11 mouse cellular contexts compared by ENCODE assay signal in genomic region chr12:49392041-49392390, GRCm38 (mm10). TPM values are rescaled to one million over a fixed set of nuclear protein-coding genes. Genes with fewer than 3 reads are reported as not detected.
DNase-seq lines count a peak whose midpoint lies in the region; ATAC-seq and TF ChIP-seq lines count a peak whose summit lies in the region.
"Had no signal": no experiment of that assay in that cellular context is flagged by ENCODE, and none has a peak within 500 bp of the region (broad histone marks: within the 10 kb centered on the region; RNA-seq: fewer than 3 reads in every experiment).

No protein-coding gene starts in this region.

- H3K9me3 ChIP-seq in forebrain, embryonic 10.5 days, result no peaks in the 10 kb centered on the region
- H3K9me3 ChIP-seq in hindbrain, embryonic 12.5 days (replicated peaks), result no peaks in the 10 kb centered on the region
- H3K9me3 ChIP-seq in midbrain, embryonic 16.5 days (replicated peaks; ENCODE audit: control insufficient read depth, low read length, poor library complexity, severe bottlenecking), result no peaks in the 10 kb centered on the region

- WGBS in forebrain, embryonic 10.5 days, result 2% methylated on average over 10 of the region's 10 CpGs
- 2% methylated on average over 10 of the region's 10 CpGs for WGBS in hindbrain, embryonic 12.5 days
- WGBS in midbrain, embryonic 16.5 days, result 3% methylated on average over 10 of the region's 10 CpGs

- H3K36me3 ChIP-seq in forebrain, embryonic 10.5 days (replicated peaks), result 0 out of 2 replicates have a peak, but pooled peaks cover 8% of the 10 kb centered on the region
- no peaks in the 10 kb centered on the region for H3K36me3 ChIP-seq in hindbrain, embryonic 12.5 days
- no peaks in the 10 kb centered on the region for H3K36me3 ChIP-seq in midbrain, embryonic 16.5 days (ENCODE audit: control insufficient read depth, insufficient read depth, low read length)

- peaks cover 8% of the 10 kb centered on the region for H3K4me1 ChIP-seq in forebrain, embryonic 10.5 days
- H3K4me1 ChIP-seq in hindbrain, embryonic 12.5 days, result peaks cover 6% of the 10 kb centered on the region; the same call in 1 of the 2 replicates
- peaks cover 3% of the 10 kb centered on the region; the same call in 1 of the 2 replicates for H3K4me1 ChIP-seq in midbrain, embryonic 16.5 days (ENCODE audit: control insufficient read depth, insufficient read depth, low read length)

- no peak for ATAC-seq in hindbrain, embryonic 12.5 days (ENCODE audit: low FRiP score)
- no peak for ATAC-seq in midbrain, embryonic 16.5 days

- no peak for TF ChIP-seq CTCF in left cerebral cortex, adult 2 months (IDR thresholded peaks at IDR 0.05)

- H3K4me2 ChIP-seq in hindbrain, embryonic 12.5 days (replicated peaks), result peak overlapping the region; percentile 48
- peak overlapping the region; percentile 34 for H3K4me2 ChIP-seq in midbrain, embryonic 16.5 days (ENCODE audit: low read length)

- H3K9ac ChIP-seq in hindbrain, embryonic 12.5 days, result no peak overlapping the region
- no peak overlapping the region for H3K9ac ChIP-seq in midbrain, embryonic 16.5 days (ENCODE audit: low read depth, low read length)

- intact Hi-C loops in left cerebral cortex, adult 2 months (cut with DNase I), result loop anchor here (2.0 to 5.0 kb wide), 4 partner anchors 15 to 890 kb away; no protein-coding TSS in a partner anchor
- intact Hi-C loops in left cerebral cortex, postnatal 25 days (cut with DNase I), result loop anchor here (2.0 to 5.0 kb wide), 2 partner anchors 15 to 910 kb away; no protein-coding TSS in a partner anchor

- DNase-seq in left cerebral cortex, adult 2 months (ENCODE audit: extremely low spot score in 1 of 2, low spot score in 2 of 2), result no peak
- DNase-seq in left cerebral cortex, postnatal 25 days (ENCODE audit: low spot score in 2 of 2), result no peak
- no peak for DNase-seq in forebrain, embryonic 10.5 days (ENCODE audit: extremely low spot score, low spot score)
- DNase-seq in adrenal gland, postnatal 14 days, result no peak
- no peak for DNase-seq in gastrocnemius, postnatal 10 days

- peaks cover 99% of the 10 kb centered on the region for H3K27me3 ChIP-seq in forebrain, embryonic 10.5 days (ENCODE audit: poor library complexity, severe bottlenecking)
- peaks cover 65% of the 10 kb centered on the region for H3K27me3 ChIP-seq in hindbrain, embryonic 12.5 days
- peaks cover 36% of the 10 kb centered on the region for H3K27me3 ChIP-seq in midbrain, embryonic 16.5 days (ENCODE audit: control insufficient read depth, insufficient read depth, low read depth, low read length)

- H3K4me3 ChIP-seq in left cerebral cortex, adult 2 months, result peak overlapping the region; percentile 72
- H3K4me3 ChIP-seq in forebrain, embryonic 10.5 days, result peak overlapping the region; percentile 81
- peak overlapping the region; percentile 23; the same call in 1 of the 2 replicates for H3K4me3 ChIP-seq in hindbrain, embryonic 12.5 days
- peak overlapping the region; percentile 18 for H3K4me3 ChIP-seq in midbrain, embryonic 16.5 days (ENCODE audit: low read depth, low read length)
- H3K4me3 ChIP-seq: heart, adult 2 months had no signal

- H3K27ac ChIP-seq in left cerebral cortex, adult 2 months, result peak overlapping the region; percentile 98
- peak overlapping the region; percentile 96 for H3K27ac ChIP-seq in forebrain, embryonic 10.5 days
- no peak overlapping the region for H3K27ac ChIP-seq in hindbrain, embryonic 12.5 days
- H3K27ac ChIP-seq in midbrain, embryonic 16.5 days (ENCODE audit: low read length), result no peak overlapping the region; the same call in 1 of the 2 replicates
- H3K27ac ChIP-seq: heart, adult 2 months had no signal

RNA-seq across cellular contexts. Expression of gene Gm43517, which starts 7.0 kb away (rescaled TPM):
- 1 to 10 TPM; 6.9 to 8.6 TPM for total RNA-seq in left cerebral cortex, adult 2 months (2021)
- 1 to 10 TPM; 6.2 to 8.5 TPM for total RNA-seq in left cerebral cortex, postnatal 25 days (2021)
- polyA plus RNA-seq in forebrain, embryonic 10.5 days (2016; fragmentation: Nextera tagmentation; extraction: Ambion mirVana), result 1.2 TPM in 2 replicates
- 0.07 and 0.08 TPM in 2 replicates for polyA plus RNA-seq in hindbrain, embryonic 12.5 days (2016; fragmentation: Nextera tagmentation; extraction: Ambion mirVana)
- polyA plus RNA-seq in midbrain, embryonic 16.5 days (2015; fragmentation: Nextera tagmentation; extraction: Ambion mirVana), result 0.10 TPM in 1 of 2 replicates, not detected in the other
- total RNA-seq in adrenal gland, postnatal 14 days (2021), result not detected in 2 replicates
- total RNA-seq in gastrocnemius, postnatal 10 days (2021), result not detected
- total RNA-seq: ES-E14; heart, adult 2 months; megakaryocyte-erythroid progenitor cell, adult 5-6 weeks had no signal
- polyA plus RNA-seq: heart, adult 2 months; liver, embryonic 11.5 days had no signal

RNA-seq across cellular contexts. Expression of gene Foxg1, which starts 9.6 kb away (rescaled TPM):
- total RNA-seq in left cerebral cortex, adult 2 months (2021), result 100 to 1,000 TPM; 111 to 112 TPM
- 100 to 1,000 TPM; 105 to 109 TPM for total RNA-seq in left cerebral cortex, postnatal 25 days (2021)
- 20.2 and 20.7 TPM in 2 replicates for polyA plus RNA-seq in forebrain, embryonic 10.5 days (2016; fragmentation: Nextera tagmentation; extraction: Ambion mirVana)
- 0.68 and 1.9 TPM in 2 replicates for polyA plus RNA-seq in hindbrain, embryonic 12.5 days (2016; fragmentation: Nextera tagmentation; extraction: Ambion mirVana)
- 1.7 and 2.5 TPM in 2 replicates for polyA plus RNA-seq in midbrain, embryonic 16.5 days (2015; fragmentation: Nextera tagmentation; extraction: Ambion mirVana)
- not detected in 2 replicates for total RNA-seq in adrenal gland, postnatal 14 days (2021)
- total RNA-seq in gastrocnemius, postnatal 10 days (2021), result under 1 TPM; 0.09 to 0.25 TPM
- total RNA-seq: heart, adult 2 months; megakaryocyte-erythroid progenitor cell, adult 5-6 weeks had no signal

Comparison
In these comparisons a context has a peak if more than half of its experiments do, and no peak if none do; other contexts are left out.
1. H3K27ac ChIP-seq: peak in left cerebral cortex, adult 2 months (single experiment) and forebrain, embryonic 10.5 days (single experiment); none in hindbrain, embryonic 12.5 days (single experiment) and midbrain, embryonic 16.5 days (single experiment).
2. H3K4me3 ChIP-seq: peak in every context shown above with its lines; median percentile 81 in forebrain, embryonic 10.5 days; 72 in left cerebral cortex, adult 2 months; 23 in hindbrain, embryonic 12.5 days; 18 in midbrain, embryonic 16.5 days.
3. RNA of gene Foxg1, which starts 9.6 kb away (total RNA-seq): 111 to 112 TPM in left cerebral cortex, adult 2 months and 105 to 109 TPM in left cerebral cortex, postnatal 25 days; 0.09 to 0.25 TPM in gastrocnemius, postnatal 10 days and not detected in adrenal gland, postnatal 14 days; every median in the first group is over 10 times any median in the second.